Mouse (Mus musculus) lung, postnatal 25 days (tissue): ENCODE measurements at regions not wholly inside any gene's neighbourhood (a gene's known extent, or its start where the extent isn't known, plus 50 kb on each side); places are given as distances from the start of the nearest gene placed in this dataset.

Source experiments
- DNase-seq: peaks from one replicate; pipeline ENCODE4 v3.0.0; 2022; ENCODE audit warnings: low spot score

GRCm38 (mm10) chr6:100973366-100974090 is 140.1 kb downstream of the Ppp4r2 start:
- no peak for DNase-seq

GRCm38 (mm10) chr6:100974716-100975115 is 141.3 kb downstream of the Ppp4r2 start:
- DNase-seq, result no peak

GRCm38 (mm10) chr6:100975835-100976234 is 142.4 kb downstream of the Ppp4r2 start:
- no peak for DNase-seq

GRCm38 (mm10) chr6:100977201-100977691 is 143.8 kb downstream of the Ppp4r2 start:
- DNase-seq, result no peak

GRCm38 (mm10) chr6:100978113-100978512 is 144.7 kb downstream of the Ppp4r2 start:
- no peak for DNase-seq

- no peak for DNase-seq
These were observed 145.5 kb downstream of the Ppp4r2 start for GRCm38 (mm10) chr6:100978727-100979460.

GRCm38 (mm10) chr6:100980156-100980555 is 146.7 kb downstream of the Ppp4r2 start:
- DNase-seq, result no peak

- no peak for DNase-seq
These were observed 151.4 kb downstream of the Ppp4r2 start for GRCm38 (mm10) chr6:100984861-100985260.

- no peak for DNase-seq
These were observed 152.0 kb downstream of the Ppp4r2 start for GRCm38 (mm10) chr6:100985334-100985937.

GRCm38 (mm10) chr6:100988521-100988920 is 155.1 kb downstream of the Ppp4r2 start:
- DNase-seq, result no peak

GRCm38 (mm10) chr6:100993421-100993820 is 160.0 kb downstream of the Ppp4r2 start:
- no peak for DNase-seq

GRCm38 (mm10) chr6:100995874-100996560 is 162.6 kb downstream of the Ppp4r2 start:
- no peak for DNase-seq

GRCm38 (mm10) chr6:100998285-100998684 is 164.9 kb downstream of the Ppp4r2 start:
- no peak for DNase-seq

- DNase-seq, result no peak
These were observed 170.5 kb downstream of the Ppp4r2 start for GRCm38 (mm10) chr6:101003901-101004300.

- no peak for DNase-seq
These were observed 188.2 kb downstream of the Ppp4r2 start for GRCm38 (mm10) chr6:101021650-101022049.

- no peak for DNase-seq
These were observed 192.4 kb downstream of the Ppp4r2 start for GRCm38 (mm10) chr6:101025816-101026215.

GRCm38 (mm10) chr6:101027462-101027861 is 194.0 kb downstream of the Ppp4r2 start:
- DNase-seq, result no peak

GRCm38 (mm10) chr6:101029436-101029835 is 196.0 kb downstream of the Ppp4r2 start:
- no peak for DNase-seq

GRCm38 (mm10) chr6:101030451-101031125 is 197.2 kb downstream of the Ppp4r2 start:
- DNase-seq, result no peak

GRCm38 (mm10) chr6:101046755-101047154 is 213.3 kb downstream of the Ppp4r2 start:
- peak; percentile 3 for DNase-seq

GRCm38 (mm10) chr6:101047195-101047594 is 213.8 kb downstream of the Ppp4r2 start:
- DNase-seq, result no peak

GRCm38 (mm10) chr6:101048431-101048830 is 215.0 kb downstream of the Ppp4r2 start:
- no peak for DNase-seq
